Mouse (Mus musculus) ES-Bruce4 (cell line): ENCODE measurements around the gene Tmem269.

Experiments
- CTCF ChIP-seq: IDR thresholded peaks from one replicate; pipeline ENCODE4 v1.8.1; 2011; ENCODE audit warnings: low read depth, low read length
- POLR2A ChIP-seq: IDR thresholded peaks from one replicate; pipeline ENCODE4 v1.8.1; 2011; ENCODE audit warnings: low read length; ENCODE audit not compliant: insufficient read depth

DNA sequence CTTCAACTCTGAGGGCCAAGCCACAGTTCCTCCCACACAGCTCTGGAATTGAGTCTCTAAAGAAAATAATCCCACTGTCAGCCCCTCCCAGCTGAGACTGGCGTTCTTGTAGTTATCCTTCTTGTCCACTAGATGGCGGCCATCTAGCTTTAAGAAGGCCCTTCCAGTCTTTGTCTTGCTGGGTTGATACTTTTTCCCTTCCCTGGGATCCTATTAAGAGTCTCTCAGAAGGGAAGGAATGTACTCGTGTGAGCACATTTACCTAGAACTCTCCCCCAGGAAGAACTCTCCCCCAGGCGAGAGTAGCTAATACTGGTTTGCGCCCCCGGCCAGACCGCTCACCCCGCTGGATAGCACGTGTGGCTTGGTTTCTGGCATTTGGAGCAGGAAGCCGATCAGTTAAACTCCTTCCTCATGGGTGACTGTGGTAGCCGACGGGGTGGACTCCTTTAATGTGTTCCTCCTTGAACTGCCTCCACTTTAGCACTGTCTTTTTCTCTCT is 21.2 kb upstream of the Tmem269 start:
- TF ChIP-seq CTCF, result peak; percentile 33
- no peak for TF ChIP-seq POLR2A
